Mouse (Mus musculus) heart, postnatal 0 days (tissue): Measurements from ENCODE around the gene Dapp1.

ENCODE experiments used
- CTCF ChIP-seq: IDR thresholded peaks from 2 replicates; pipeline ENCODE4 v1.5.1; 2016; ENCODE audit warnings: antibody characterized with exemption, control low read depth, low read depth
- EP300 ChIP-seq: IDR thresholded peaks from 2 replicates; pipeline ENCODE4 v1.6.1; 2016; ENCODE audit warnings: antibody characterized with exemption, low read depth

DNA sequence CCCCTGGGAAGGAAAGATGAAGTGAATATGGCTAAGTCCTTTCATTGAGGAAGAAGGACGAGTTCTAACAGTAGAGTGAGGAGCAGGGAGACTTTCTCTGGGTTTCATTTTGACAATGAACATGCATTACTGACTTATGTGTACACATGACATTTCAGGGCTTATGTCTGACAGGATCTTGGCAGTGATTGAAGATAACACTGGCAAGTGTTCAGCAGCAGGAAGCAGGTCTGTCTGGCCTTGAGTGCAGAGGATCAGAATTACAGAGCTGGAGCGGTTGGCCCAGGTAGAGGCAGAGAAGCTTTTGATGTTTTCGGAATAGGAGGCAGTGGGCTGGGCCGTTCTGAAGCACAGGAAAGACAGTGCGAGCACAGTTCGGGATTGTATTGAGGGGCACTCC lies 26.8 kb upstream of the Dapp1 start:
- TF ChIP-seq CTCF (no peak), EP300 (no peak)
